Mouse (Mus musculus): ENCODE results near the gene Sfmbt1.
"Not testable (repeated sequence)": the region's sequence is repeated elsewhere in the genome, so short reads cannot be mapped to it uniquely, and the experiment has no call there.

The Sfmbt1 gene

GRCm38 (mm10) chr14:30716051-30716952 lies 1.7 kb downstream of the Sfmbt1 start:
- no peak for DNase-seq (ENCODE audit: extremely low read depth, insufficient read length, low spot score)

- DNase-seq (ENCODE audit: extremely low read depth, insufficient read length, low spot score): no peak
Observed at GRCm38 (mm10) chr14:30716953-30717285, 2.3 kb downstream of the Sfmbt1 start.

- DNase-seq (ENCODE audit: extremely low read depth, insufficient read length, low spot score): not testable (repeated sequence)
Observed at GRCm38 (mm10) chr14:30718696-30719095, 4.0 kb downstream of the Sfmbt1 start.

- DNase-seq (ENCODE audit: extremely low read depth, insufficient read length, low spot score): no peak
Observed at GRCm38 (mm10) chr14:30719514-30719913, 4.9 kb downstream of the Sfmbt1 start.

GRCm38 (mm10) chr14:30721850-30722249 lies 7.2 kb downstream of the Sfmbt1 start:
- DNase-seq (ENCODE audit: extremely low read depth, insufficient read length, low spot score): no peak

GRCm38 (mm10) chr14:30722406-30722805 lies 7.8 kb downstream of the Sfmbt1 start:
- no peak for DNase-seq (ENCODE audit: extremely low read depth, insufficient read length, low spot score)

GRCm38 (mm10) chr14:30731896-30732295 lies 17.2 kb downstream of the Sfmbt1 start:
- DNase-seq (ENCODE audit: extremely low read depth, insufficient read length, low spot score): no peak

- DNase-seq (ENCODE audit: extremely low read depth, insufficient read length, low spot score): no peak
Observed at GRCm38 (mm10) chr14:30734665-30735064, 20.0 kb downstream of the Sfmbt1 start.

- no peak for DNase-seq (ENCODE audit: extremely low read depth, insufficient read length, low spot score)
Observed at GRCm38 (mm10) chr14:30735810-30736209, 21.2 kb downstream of the Sfmbt1 start.

- DNase-seq (ENCODE audit: extremely low read depth, insufficient read length, low spot score): no peak
Observed at GRCm38 (mm10) chr14:30736413-30736812, 21.8 kb downstream of the Sfmbt1 start.

GRCm38 (mm10) chr14:30743891-30744290 lies 29.2 kb downstream of the Sfmbt1 start:
- DNase-seq (ENCODE audit: extremely low read depth, insufficient read length, low spot score): no peak

GRCm38 (mm10) chr14:30746160-30746559 lies 31.5 kb downstream of the Sfmbt1 start:
- DNase-seq (ENCODE audit: extremely low read depth, insufficient read length, low spot score): no peak

- no peak for DNase-seq (ENCODE audit: extremely low read depth, insufficient read length, low spot score)
Observed at GRCm38 (mm10) chr14:30757239-30757638, 42.6 kb downstream of the Sfmbt1 start.

- no peak for DNase-seq (ENCODE audit: extremely low read depth, insufficient read length, low spot score)
Observed at GRCm38 (mm10) chr14:30761211-30761610, 46.6 kb downstream of the Sfmbt1 start.

- no peak for DNase-seq (ENCODE audit: extremely low read depth, insufficient read length, low spot score)
Observed at GRCm38 (mm10) chr14:30762131-30762903, 47.7 kb downstream of the Sfmbt1 start.

GRCm38 (mm10) chr14:30762904-30763568 lies 48.4 kb downstream of the Sfmbt1 start:
- DNase-seq (ENCODE audit: extremely low read depth, insufficient read length, low spot score): no peak

- no peak for DNase-seq (ENCODE audit: extremely low read depth, insufficient read length, low spot score)
Observed at GRCm38 (mm10) chr14:30784614-30785013, 70.0 kb downstream of the Sfmbt1 start.

GRCm38 (mm10) chr14:30789471-30789870 lies 74.8 kb downstream of the Sfmbt1 start:
- DNase-seq (ENCODE audit: extremely low read depth, insufficient read length, low spot score): peak; percentile 15

- DNase-seq (ENCODE audit: extremely low read depth, insufficient read length, low spot score): no peak
Observed at GRCm38 (mm10) chr14:30792871-30793270, 78.2 kb downstream of the Sfmbt1 start.

GRCm38 (mm10) chr14:30801756-30802155 lies 87.1 kb downstream of the Sfmbt1 start:
- no peak for DNase-seq (ENCODE audit: extremely low read depth, insufficient read length, low spot score)

- no peak for DNase-seq (ENCODE audit: extremely low read depth, insufficient read length, low spot score)
Observed at GRCm38 (mm10) chr14:30821136-30821535, 106.5 kb downstream of the Sfmbt1 start.
